Mouse (Mus musculus): Measurements from ENCODE around the gene Tpi1.

The Tpi1 gene

DNA sequence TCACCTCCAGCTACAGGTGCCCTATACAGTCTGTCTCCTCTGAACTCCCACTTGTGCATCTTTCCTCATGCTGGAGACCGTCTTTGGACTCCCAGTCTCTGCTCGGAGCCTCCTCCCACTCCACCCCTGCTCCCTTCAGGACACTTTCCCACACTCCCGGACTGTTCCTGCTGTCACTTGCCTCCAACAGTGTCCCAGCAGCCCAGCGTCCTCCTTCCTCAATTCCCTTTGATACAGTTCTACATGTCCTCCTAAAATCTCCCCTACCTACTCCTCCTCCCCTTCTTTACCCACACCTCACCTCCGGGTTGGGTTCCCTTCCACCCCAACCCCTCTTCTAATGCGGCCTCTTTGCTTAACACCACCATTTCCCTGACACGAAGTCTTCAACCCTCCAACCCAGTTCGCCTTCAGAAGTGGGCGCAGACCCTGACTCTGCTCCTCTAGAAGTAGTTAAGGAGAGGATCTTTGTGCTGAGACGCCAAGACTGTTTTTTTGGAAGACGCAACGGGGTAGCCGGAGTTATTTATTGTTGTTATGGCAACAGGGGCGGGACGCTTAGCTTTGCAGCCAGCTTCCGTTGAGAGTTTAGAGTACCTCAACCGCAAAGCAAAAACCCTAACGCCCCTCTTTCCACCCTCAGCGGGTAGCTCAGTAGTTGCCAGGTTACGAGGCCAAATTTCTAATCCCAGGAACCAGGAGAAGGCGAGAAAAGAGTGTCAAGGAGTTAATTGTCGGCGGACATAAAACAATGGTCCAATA is 34.7 kb downstream of the Tpi1 start, which contains the start of gene Lrrc23:
Gene Lrrc23 (minus strand): TSS at position 506 of the 762 bp plus-strand sequence.
- in situ Hi-C loops (cut with MboI, MseI), result no loop called here

DNA sequence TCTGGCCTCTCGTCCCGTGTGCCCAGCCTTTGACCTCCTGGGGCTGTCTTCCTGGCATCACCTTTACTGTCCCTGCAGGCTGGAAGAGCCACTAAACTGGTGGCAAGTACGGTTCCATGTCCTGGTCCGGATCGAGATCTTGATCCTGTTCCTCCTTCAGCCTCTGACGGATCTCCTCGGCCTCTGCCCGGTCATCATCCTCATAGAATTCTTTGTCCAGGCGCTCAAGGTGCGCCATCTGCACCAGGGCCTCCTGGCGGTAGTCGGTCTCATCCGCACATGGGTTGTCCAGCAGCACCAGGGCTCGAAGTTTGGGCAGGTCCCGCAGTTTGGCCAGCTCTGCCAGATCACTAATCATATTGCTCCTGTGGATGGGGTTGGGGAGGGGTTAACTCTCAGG is 43.6 kb downstream of the Tpi1 start:
- in situ Hi-C loops (cut with MboI, MseI), result no loop called here

- in situ Hi-C loops (cut with MboI, MseI), result no loop called here
These were observed 44.1 kb downstream of the Tpi1 start for GRCm38 (mm10) chr6:124770013-124770412.

- in situ Hi-C loops (cut with MboI, MseI), result no loop called here
These were observed 44.9 kb downstream of the Tpi1 start, which contains the start of gene Eno2 for GRCm38 (mm10) chr6:124769101-124769765. Gene Eno2 (minus strand): TSS chr6:124769673.

DNA sequence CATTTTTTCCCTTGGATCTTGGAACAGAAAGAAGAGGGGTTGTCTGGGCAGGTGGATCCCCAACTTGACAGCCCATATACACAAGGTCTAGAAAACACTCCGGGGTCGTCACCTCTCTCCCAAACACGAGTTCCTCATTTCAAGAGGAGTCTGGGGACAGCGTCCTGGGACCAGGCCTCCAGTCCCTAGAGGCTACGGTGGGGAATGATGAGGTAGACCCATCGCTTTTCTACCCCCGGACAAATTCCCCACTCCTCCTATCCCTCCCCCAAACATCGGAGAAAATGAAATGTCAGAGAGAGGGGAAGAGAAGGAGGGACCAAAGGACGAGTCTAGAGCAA is 45.4 kb downstream of the Tpi1 start:
- in situ Hi-C loops (cut with MboI, MseI), result no loop called here

- in situ Hi-C loops (cut with MboI, MseI), result no loop called here
These were observed 46.0 kb downstream of the Tpi1 start for GRCm38 (mm10) chr6:124767920-124768703.

GRCm38 (mm10) chr6:124767536-124767919 is 46.6 kb downstream of the Tpi1 start:
- in situ Hi-C loops (cut with MboI, MseI), result no loop called here

DNA sequence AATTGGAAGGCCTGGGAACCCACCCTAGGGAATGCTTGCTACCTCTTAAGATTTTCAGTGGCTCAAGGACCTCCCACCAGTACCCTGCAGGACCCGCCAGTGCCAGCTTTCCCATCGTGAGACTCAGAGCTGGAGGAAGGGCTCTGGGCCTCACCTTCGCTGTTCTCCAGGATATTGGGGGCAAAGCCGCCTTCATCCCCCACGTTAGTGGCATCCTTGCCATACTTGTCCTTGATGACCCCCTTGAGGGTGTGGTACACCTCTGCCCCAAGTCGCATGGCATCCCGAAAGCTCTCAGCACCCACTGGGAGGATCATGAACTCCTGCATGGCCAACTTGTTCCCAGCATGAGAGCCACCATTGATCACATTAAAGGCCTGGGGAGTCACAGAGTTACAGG is 48.1 kb downstream of the Tpi1 start:
- in situ Hi-C loops (cut with MboI, MseI), result no loop called here
